Mouse (Mus musculus) NIH3T3 (cell line): ENCODE measurements at regions not wholly inside any gene's neighbourhood (a gene's known extent, or its start where the extent isn't known, plus 50 kb on each side); places are given as distances from the start of the nearest gene placed in this dataset.

ENCODE experiments used
- DNase-seq: peaks from one replicate; pipeline ENCODE4 v3.0.0-alpha.2; 2012; ENCODE audit warnings: low read depth

GRCm38 (mm10) chr8:101697948-101698347 is 1087.5 kb downstream of the Cdh11 start:
- DNase-seq: no peak

GRCm38 (mm10) chr8:101690901-101691300 is 1094.5 kb downstream of the Cdh11 start:
- no peak for DNase-seq

- DNase-seq: no peak
Measured at GRCm38 (mm10) chr8:101668921-101669320, 1116.5 kb downstream of the Cdh11 start.

- DNase-seq: no peak
Measured at GRCm38 (mm10) chr8:101662874-101663273, 1122.6 kb downstream of the Cdh11 start.

GRCm38 (mm10) chr8:101655292-101655691 is 1130.2 kb downstream of the Cdh11 start:
- no peak for DNase-seq

- peak; percentile 40 for DNase-seq
Measured at GRCm38 (mm10) chr8:101628816-101629215, 1156.6 kb downstream of the Cdh11 start.

GRCm38 (mm10) chr8:101621941-101622340 is 1163.5 kb downstream of the Cdh11 start:
- DNase-seq: no peak

- DNase-seq: no peak
Measured at GRCm38 (mm10) chr8:101591115-101591514, 1194.3 kb downstream of the Cdh11 start.

- DNase-seq: no peak
Measured at GRCm38 (mm10) chr8:101590639-101591038, 1194.8 kb downstream of the Cdh11 start.

- no peak for DNase-seq
Measured at GRCm38 (mm10) chr8:101564447-101564846, 1221.0 kb downstream of the Cdh11 start.

- DNase-seq: no peak
Measured at GRCm38 (mm10) chr8:101522758-101523157, 1262.7 kb downstream of the Cdh11 start.

- no peak for DNase-seq
Measured at GRCm38 (mm10) chr8:101478554-101479314, 1306.7 kb downstream of the Cdh11 start.

GRCm38 (mm10) chr8:101466363-101466762 is 1319.1 kb downstream of the Cdh11 start:
- DNase-seq: no peak

GRCm38 (mm10) chr8:101462515-101462914 is 1322.9 kb downstream of the Cdh11 start:
- no peak for DNase-seq

- DNase-seq: no peak
Measured at GRCm38 (mm10) chr8:101444730-101445129, 1340.7 kb downstream of the Cdh11 start.

- DNase-seq: no peak
Measured at GRCm38 (mm10) chr8:101442563-101442962, 1342.9 kb downstream of the Cdh11 start.

GRCm38 (mm10) chr8:101435691-101436090 is 1349.8 kb downstream of the Cdh11 start:
- no peak for DNase-seq
